In the genomic region with DNA sequence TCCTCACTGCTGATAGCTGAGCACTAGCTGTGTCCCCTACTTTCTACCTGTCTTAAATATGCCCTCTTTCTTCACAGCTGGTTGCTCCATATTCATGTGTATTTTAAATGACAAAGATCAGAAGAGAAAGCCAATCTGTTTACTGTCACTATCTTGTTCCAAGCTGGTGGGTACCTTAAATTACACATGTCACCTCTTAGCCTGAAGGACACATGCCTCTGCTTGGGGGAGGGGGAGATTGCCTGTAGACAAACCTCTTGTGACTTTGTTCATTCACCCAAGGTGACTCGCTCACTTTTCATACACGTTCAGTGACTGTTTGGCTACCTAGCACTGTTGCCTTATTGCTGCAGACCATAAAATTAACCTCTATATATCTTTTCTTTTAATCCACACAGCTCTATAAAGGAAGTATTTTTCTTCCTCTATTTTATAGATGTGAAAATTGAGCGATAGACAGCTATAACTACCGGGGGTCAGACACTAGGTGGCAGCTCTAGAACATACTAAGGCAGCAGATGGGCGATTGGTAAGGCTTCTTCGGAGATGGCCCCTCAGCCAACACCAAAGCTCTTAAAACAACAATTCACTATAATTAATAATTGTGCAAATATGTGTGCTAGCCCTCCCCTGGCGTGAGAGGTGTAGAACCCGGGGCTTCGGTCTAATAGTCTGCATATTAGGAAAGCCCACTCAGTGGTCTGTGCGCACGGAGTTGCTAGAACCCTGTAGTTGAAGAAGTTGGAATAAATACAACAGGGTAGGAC, we compare ENCODE assay signal across 9 mouse cellular contexts. TPM values are rescaled to one million over a fixed set of nuclear protein-coding genes. Genes with fewer than 3 reads are reported as not detected.
DNase-seq lines count a peak whose midpoint lies in the region; ATAC-seq lines count a peak whose summit lies in the region.
"Had no signal": no experiment of that assay in that cellular context is flagged by ENCODE, and none has a peak within 500 bp of the region (broad histone marks: within the 10 kb centered on the region; RNA-seq: fewer than 3 reads in every experiment).

No protein-coding gene starts in this region.

- ATAC-seq in kidney, embryonic 14.5 days (ENCODE audit: low FRiP score, low TSS enrichment): 0 out of 2 replicates have a peak, but pooled peaks have one; percentile 40
- ATAC-seq in liver, embryonic 11.5 days (replicated peaks; ENCODE audit: low FRiP score): peak; percentile 48; the same call in 1 of the 2 replicates
- peak; percentile 43; the same call in 1 of the 2 replicates for ATAC-seq in neural tube, embryonic 12.5 days (ENCODE audit: low FRiP score, low read depth)
- no peak for ATAC-seq in erythroid progenitor cell, adult 5-6 weeks (replicated peaks; ENCODE audit: low FRiP score, poor library complexity, severe bottlenecking)

- peak; percentile 19 for DNase-seq in ovary, postnatal 14 days (ENCODE audit: low spot score)
- DNase-seq in ovary, adult 18-20 months (ENCODE audit: low spot score): no peak
- DNase-seq in cerebellum, adult 8-10 months: peak; percentile 49
- DNase-seq in frontal cortex, postnatal 36 days (ENCODE audit: low spot score in 2 of 2): peak; percentile 35 to 60
- DNase-seq in liver, embryonic 11.5 days (ENCODE audit: low spot score): no peak

- H3K9ac ChIP-seq in kidney, embryonic 14.5 days (ENCODE audit: low read depth, low read length): no peak overlapping the region
- no peak overlapping the region for H3K9ac ChIP-seq in liver, embryonic 11.5 days (ENCODE audit: low read depth, low read length)
- no peak overlapping the region for H3K9ac ChIP-seq in neural tube, embryonic 12.5 days
- H3K9ac ChIP-seq: limb, embryonic 15.5 days had no signal

- no peaks in the 10 kb centered on the region for H3K4me1 ChIP-seq in kidney, embryonic 14.5 days (ENCODE audit: control insufficient read depth, insufficient read depth, low read length)
- peaks cover 16% of the 10 kb centered on the region for H3K4me1 ChIP-seq in liver, embryonic 11.5 days (replicated peaks; ENCODE audit: control insufficient read depth, insufficient read depth, low read length)
- H3K4me1 ChIP-seq in neural tube, embryonic 12.5 days: no peaks in the 10 kb centered on the region
- H3K4me1 ChIP-seq: limb, embryonic 15.5 days had no signal

- no peak overlapping the region for H3K4me2 ChIP-seq in kidney, embryonic 14.5 days (replicated peaks; ENCODE audit: low read depth, low read length)
- H3K4me2 ChIP-seq in liver, embryonic 11.5 days: no peak overlapping the region
- H3K4me2 ChIP-seq in neural tube, embryonic 12.5 days (replicated peaks): no peak overlapping the region
- H3K4me2 ChIP-seq: limb, embryonic 15.5 days had no signal

- peaks cover 4% of the 10 kb centered on the region; the same call in 1 of the 2 replicates for H3K36me3 ChIP-seq in kidney, embryonic 14.5 days (ENCODE audit: control insufficient read depth, insufficient read depth, low read length)
- no peaks in the 10 kb centered on the region; the same call in 1 of the 2 replicates for H3K36me3 ChIP-seq in liver, embryonic 11.5 days (ENCODE audit: control insufficient read depth, insufficient read depth, low read length)
- H3K36me3 ChIP-seq in neural tube, embryonic 12.5 days: peaks cover 17% of the 10 kb centered on the region; the same call in 1 of the 2 replicates

- no peaks in the 10 kb centered on the region for H3K27me3 ChIP-seq in kidney, embryonic 14.5 days (ENCODE audit: control insufficient read depth, insufficient read depth, low read length)
- H3K27me3 ChIP-seq in liver, embryonic 11.5 days (replicated peaks; ENCODE audit: control insufficient read depth, insufficient read depth, low read length): no peaks in the 10 kb centered on the region
- no peaks in the 10 kb centered on the region for H3K27me3 ChIP-seq in neural tube, embryonic 12.5 days (replicated peaks)
- H3K27me3 ChIP-seq: limb, embryonic 15.5 days had no signal

- H3K27ac ChIP-seq in kidney, embryonic 14.5 days (ENCODE audit: low read depth, low read length): no peak overlapping the region
- no peak overlapping the region for H3K27ac ChIP-seq in liver, embryonic 11.5 days (ENCODE audit: low read depth, low read length)
- no peak overlapping the region for H3K27ac ChIP-seq in neural tube, embryonic 12.5 days
- H3K27ac ChIP-seq: limb, embryonic 15.5 days had no signal

- H3K9me3 ChIP-seq in kidney, embryonic 14.5 days (ENCODE audit: control insufficient read depth, low read length): no peaks in the 10 kb centered on the region
- no peaks in the 10 kb centered on the region for H3K9me3 ChIP-seq in liver, embryonic 11.5 days (ENCODE audit: control insufficient read depth, low read length)
- no peaks in the 10 kb centered on the region for H3K9me3 ChIP-seq in neural tube, embryonic 12.5 days
- H3K9me3 ChIP-seq: limb, embryonic 15.5 days had no signal

- WGBS in kidney, embryonic 14.5 days: 49% methylated on average over 11 of the region's 11 CpGs
- WGBS in liver, embryonic 11.5 days: 44% methylated on average over 11 of the region's 11 CpGs
- 53% methylated on average over 11 of the region's 11 CpGs for WGBS in neural tube, embryonic 12.5 days

- no peak overlapping the region for H3K4me3 ChIP-seq in kidney, embryonic 14.5 days (ENCODE audit: low read length)
- no peak overlapping the region for H3K4me3 ChIP-seq in liver, embryonic 11.5 days (ENCODE audit: low read depth, low read length)
- no peak overlapping the region for H3K4me3 ChIP-seq in neural tube, embryonic 12.5 days
- H3K4me3 ChIP-seq: limb, embryonic 15.5 days had no signal

RNA-seq across cellular contexts. Expression of a gene that starts 22.7 kb away (rescaled TPM):
- 81.1 and 85.6 TPM in 2 replicates for polyA plus RNA-seq in kidney, embryonic 14.5 days (2014; fragmentation: Nextera tagmentation; extraction: Ambion mirVana)
- 93.0 and 102 TPM in 2 replicates for polyA plus RNA-seq in liver, embryonic 11.5 days (2014; fragmentation: Nextera tagmentation; extraction: Ambion mirVana)
- polyA plus RNA-seq in neural tube, embryonic 12.5 days (2016; fragmentation: Nextera tagmentation; extraction: Ambion mirVana): 144 and 147 TPM in 2 replicates
- 226 TPM in 2 replicates for total RNA-seq in erythroid progenitor cell, adult 5-6 weeks (2015; ENCODE audit: low replicate concordance)
- 141 and 188 TPM in 2 replicates for total RNA-seq in erythroid progenitor cell, adult 5-6 weeks (2017; ENCODE audit: low replicate concordance)

RNA-seq across cellular contexts. Expression of a gene that starts 25.1 kb away (rescaled TPM):
- 0.16 TPM in 1 of 2 replicates, not detected in the other for polyA plus RNA-seq in kidney, embryonic 14.5 days (2014; fragmentation: Nextera tagmentation; extraction: Ambion mirVana)
- 0.07 TPM in 1 of 2 replicates, not detected in the other for polyA plus RNA-seq in liver, embryonic 11.5 days (2014; fragmentation: Nextera tagmentation; extraction: Ambion mirVana)
- 0.11 TPM in 1 of 2 replicates, not detected in the other for polyA plus RNA-seq in neural tube, embryonic 12.5 days (2016; fragmentation: Nextera tagmentation; extraction: Ambion mirVana)
- total RNA-seq in erythroid progenitor cell, adult 5-6 weeks (2015; ENCODE audit: low replicate concordance): not detected in 2 replicates
- total RNA-seq in erythroid progenitor cell, adult 5-6 weeks (2017; ENCODE audit: low replicate concordance): not detected in 2 replicates

Comparison
In these comparisons a context has a peak if more than half of its experiments do, and no peak if none do; other contexts are left out.
1. DNase-seq: peak in ovary, postnatal 14 days (single experiment), cerebellum, adult 8-10 months (single experiment) and frontal cortex, postnatal 36 days (2 of 2); none in ovary, adult 18-20 months (single experiment) and liver, embryonic 11.5 days (single experiment).